Mouse (Mus musculus) hindbrain, embryonic 16.5 days (tissue): ENCODE measurements around the gene Prex1. TPM values are rescaled to one million over a fixed set of nuclear protein-coding genes. Genes with fewer than 3 reads are reported as not detected.

Experiments used
- ATAC-seq: fragments of 200-750 bp; cut with Nextera tagmentation; 2 replicates; pipeline ENCODE4 v1.8.0; 2017; ENCODE audit warnings: moderate TSS enrichment, moderate library complexity
- H3K27ac ChIP-seq: fragments of 300-500 bp; sonication (generic); 2 replicates; pipeline ENCODE4 v1.5.1; 2014; ENCODE audit warnings: low read depth, mild to moderate bottlenecking, control low read depth, low read length, moderate library complexity
- H3K27me3 ChIP-seq: fragments of 300-500 bp; sonication (generic); replicated peaks from 2 replicates; pipeline ENCODE4 v1.6.1; 2014; ENCODE audit warnings: low read length; ENCODE audit not compliant: control insufficient read depth, insufficient read depth
- H3K36me3 ChIP-seq: fragments of 300-500 bp; sonication (generic); 2 replicates; pipeline ENCODE4 v1.6.1; 2014; ENCODE audit warnings: mild to moderate bottlenecking, low read length, moderate library complexity, mixed read lengths; ENCODE audit not compliant: control insufficient read depth, insufficient read depth
- H3K4me1 ChIP-seq: fragments of 300-500 bp; sonication (generic); 2 replicates; pipeline ENCODE4 v1.6.1; 2014; ENCODE audit warnings: low read depth, low read length; ENCODE audit not compliant: control insufficient read depth, insufficient read depth
- H3K4me2 ChIP-seq: fragments of 300-500 bp; sonication (generic); 2 replicates; pipeline ENCODE4 v1.6.1; 2014; ENCODE audit warnings: mild to moderate bottlenecking, low read length, control low read depth, moderate library complexity
- H3K4me3 ChIP-seq: fragments of 300-500 bp; sonication (generic); 2 replicates; pipeline ENCODE4 v1.5.1; 2014; ENCODE audit warnings: mild to moderate bottlenecking, low read length, control low read depth, moderate library complexity
- H3K9ac ChIP-seq: fragments of 300-500 bp; sonication (generic); 2 replicates; pipeline ENCODE4 v1.6.1; 2014; ENCODE audit warnings: low read depth, mild to moderate bottlenecking, control low read depth, low read length, moderate library complexity
- H3K9me3 ChIP-seq: fragments of 300-500 bp; sonication (generic); 2 replicates; pipeline ENCODE4 v1.6.1; 2014; ENCODE audit warnings: mild to moderate bottlenecking, low read length, moderate library complexity; ENCODE audit not compliant: control insufficient read depth
- WGBS: fragments of 180-500 bp; shearing (Covaris S2); extraction: QIAGEN DNeasy Blood & Tissue Kit; methylation state at CpG from one replicate; pipeline ENCODE4 v1.1.7; 2014; 5-methylcytosine and 5-hydroxymethylcytosine counted together
- polyA plus RNA-seq: library from polyadenylated mRNA; unstranded; fragments of >200 nt; fragmentation: Nextera tagmentation; extraction: Ambion mirVana; gene quantifications from 2 replicates; pipeline ENCODE4 v1.2.1, GENCODE M21; 2015

Gene Prex1
- polyA plus RNA-seq, 1 experiment from 2014 or later, result 27.3 TPM

DNA sequence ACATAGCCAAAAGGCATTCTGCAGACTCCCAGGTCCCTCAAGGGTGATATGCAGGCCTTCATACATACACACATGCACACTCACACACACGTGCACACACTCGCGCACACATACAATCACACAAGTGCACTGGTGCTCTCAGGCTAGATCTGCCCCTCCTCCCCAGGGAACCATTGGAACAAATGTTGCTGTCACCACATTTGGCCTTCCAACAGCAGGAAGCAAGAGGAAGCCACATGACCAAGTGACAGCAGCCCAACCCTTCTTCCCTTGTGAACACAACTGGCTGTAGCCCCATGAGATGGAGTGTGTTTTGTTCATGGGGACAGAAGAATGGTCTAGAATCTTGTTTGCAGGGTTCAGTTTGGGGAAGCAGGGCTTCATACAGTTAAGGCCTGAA is 176.7 kb downstream of the Prex1 start:
- no peak overlapping the region for H3K4me2 ChIP-seq
- 86% methylated on average over 3 of the region's 3 CpGs for WGBS
- H3K9me3 ChIP-seq, result no peaks in the 10 kb centered on the region
- no peaks in the 10 kb centered on the region for H3K27me3 ChIP-seq
- peaks cover 10% of the 10 kb centered on the region for H3K4me1 ChIP-seq
- H3K9ac ChIP-seq, result no peak overlapping the region
- no peak overlapping the region for H3K27ac ChIP-seq
- H3K36me3 ChIP-seq, result no peaks in the 10 kb centered on the region
- no peak for ATAC-seq
- H3K4me3 ChIP-seq, result no peak overlapping the region

DNA sequence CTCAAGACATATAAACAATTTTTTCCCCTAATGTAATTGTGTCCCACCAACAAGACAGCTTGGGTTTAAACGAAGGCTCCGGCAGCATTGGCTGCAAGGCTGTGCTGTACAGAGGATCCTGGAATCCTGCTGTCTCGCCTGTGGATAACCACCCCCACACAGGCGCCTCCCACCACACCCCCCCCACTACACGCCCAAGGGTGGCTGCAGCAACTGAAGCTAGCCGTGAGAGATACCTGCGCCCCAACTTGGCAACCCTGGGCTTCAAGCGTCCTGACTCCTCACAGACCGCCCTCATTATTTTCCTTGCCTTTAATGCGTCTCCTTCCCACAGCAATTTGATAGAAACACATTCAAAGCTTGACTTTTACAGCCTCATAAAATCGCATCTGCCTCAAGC is 178.1 kb downstream of the Prex1 start:
- Histone ChIP-seq H3K9me3 (no peaks in the 10 kb centered on the region), H3K4me1 (no peaks in the 10 kb centered on the region), H3K27ac (no peak overlapping the region), H3K4me3 (no peak overlapping the region), H3K9ac (no peak overlapping the region), H3K27me3 (no peaks in the 10 kb centered on the region), H3K4me2 (no peak overlapping the region), H3K36me3 (no peaks in the 10 kb centered on the region)
- ATAC-seq, result no peak
- WGBS, result 88% methylated on average over 11 of the region's 11 CpGs

DNA sequence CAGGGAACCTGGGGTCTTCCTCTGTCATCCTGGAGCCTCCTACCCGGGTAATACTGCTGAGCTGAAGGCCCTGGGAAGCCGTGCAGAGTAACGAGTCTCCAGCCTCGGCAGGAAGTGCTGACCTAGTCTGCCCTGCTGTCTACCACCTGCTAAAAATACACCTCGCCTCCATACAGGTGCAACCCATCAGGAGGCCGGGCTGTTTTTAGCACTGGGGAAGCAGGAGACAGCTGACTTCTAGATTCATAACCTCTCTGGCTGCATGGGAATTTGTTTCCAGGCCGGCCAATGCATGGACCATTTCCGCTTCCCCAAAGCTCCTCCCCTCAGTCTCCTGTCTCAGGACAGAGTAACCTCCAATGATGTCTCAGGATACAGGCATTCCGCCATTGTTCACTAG is 187.4 kb downstream of the Prex1 start:
- peaks cover 11% of the 10 kb centered on the region for H3K4me1 ChIP-seq
- no peak overlapping the region for H3K27ac ChIP-seq
- H3K4me3 ChIP-seq, result no peak overlapping the region
- no peak for ATAC-seq
- H3K9ac ChIP-seq, result no peak overlapping the region
- no peaks in the 10 kb centered on the region; the same call in 1 of the 2 replicates for H3K27me3 ChIP-seq
- no peak overlapping the region for H3K4me2 ChIP-seq
- H3K36me3 ChIP-seq, result no peaks in the 10 kb centered on the region
- 77% methylated on average over 9 of the region's 9 CpGs for WGBS
- peaks cover 2% of the 10 kb centered on the region; the same call in 1 of the 2 replicates for H3K9me3 ChIP-seq

DNA sequence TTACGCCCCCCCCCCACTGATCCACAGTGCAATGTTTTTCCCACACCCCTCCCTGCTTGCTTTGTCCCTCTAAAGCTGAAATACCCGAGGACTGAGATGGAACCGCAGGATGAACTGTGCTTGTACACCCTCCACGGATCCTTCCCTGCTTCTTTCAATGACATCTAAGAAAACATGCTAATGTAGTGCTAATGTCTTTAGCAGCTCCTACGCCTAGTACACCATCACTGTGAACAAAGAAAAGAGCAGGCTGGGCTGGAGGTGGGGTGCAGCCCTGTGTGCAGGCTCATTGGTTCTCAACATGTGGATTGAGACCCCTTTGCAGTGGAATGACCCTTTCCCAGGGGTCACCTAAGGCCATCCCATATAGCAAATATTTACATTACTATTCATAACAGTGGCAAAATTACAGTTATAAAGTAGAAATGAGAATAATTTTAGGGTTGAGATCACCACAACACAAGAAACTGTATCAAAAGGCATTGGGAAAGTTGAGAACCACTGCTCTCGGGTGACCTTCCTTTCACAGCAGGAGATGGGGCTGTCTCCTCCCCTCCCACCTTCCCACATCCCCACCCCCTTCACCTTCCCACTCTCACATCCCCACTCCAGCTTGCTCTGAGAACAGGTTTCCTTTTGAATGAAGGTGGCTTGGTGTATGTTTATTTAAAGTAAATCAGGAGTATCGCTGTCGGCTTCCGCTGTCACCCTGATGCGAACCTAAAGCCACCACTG is 190.3 kb downstream of the Prex1 start:
- Histone ChIP-seq H3K4me3 (no peak overlapping the region), H3K27ac (peak overlapping the region; percentile 26; the same call in 1 of the 2 replicates), H3K27me3 (no peaks in the 10 kb centered on the region; the same call in none of the 2 replicates), H3K9ac (no peak overlapping the region), H3K4me1 (peaks cover 13% of the 10 kb centered on the region), H3K4me2 (no peak overlapping the region), H3K36me3 (no peaks in the 10 kb centered on the region), H3K9me3 (peaks cover 3% of the 10 kb centered on the region)
- ATAC-seq, result no peak
- 69% methylated on average over 10 of the region's 10 CpGs for WGBS

DNA sequence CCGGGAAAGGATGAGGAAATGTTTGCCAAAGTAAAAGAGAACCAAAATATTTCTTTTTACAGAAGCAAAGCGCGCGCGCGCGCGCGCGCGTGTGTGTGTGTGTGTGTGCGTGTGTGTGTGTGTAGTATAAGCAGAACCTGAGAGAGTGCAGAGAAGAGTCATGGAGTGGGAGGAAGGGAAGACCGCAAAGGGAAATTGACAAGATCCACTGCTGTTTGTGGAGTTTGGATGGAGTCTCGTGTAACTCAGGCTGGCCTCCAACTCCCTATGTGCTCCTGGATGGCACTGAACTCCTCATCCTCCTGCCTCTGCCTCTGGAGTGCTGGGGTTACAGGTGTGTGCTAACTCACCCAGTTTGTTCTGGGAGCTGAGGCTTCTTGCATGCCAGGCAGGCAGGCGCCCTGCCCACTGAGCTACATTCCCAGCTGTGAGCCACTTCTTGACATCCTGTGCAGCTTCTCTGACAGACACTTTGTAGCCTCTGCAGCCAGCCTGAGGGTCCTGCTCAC is 191.0 kb downstream of the Prex1 start:
- Histone ChIP-seq H3K27ac (no peak overlapping the region), H3K4me3 (no peak overlapping the region), H3K9ac (no peak overlapping the region), H3K9me3 (peaks cover 3% of the 10 kb centered on the region), H3K27me3 (no peaks in the 10 kb centered on the region; the same call in 1 of the 2 replicates), H3K36me3 (no peaks in the 10 kb centered on the region), H3K4me2 (no peak overlapping the region), H3K4me1 (peaks cover 15% of the 10 kb centered on the region)
- 77% methylated on average over 15 of the region's 15 CpGs for WGBS
- ATAC-seq, result no peak

DNA sequence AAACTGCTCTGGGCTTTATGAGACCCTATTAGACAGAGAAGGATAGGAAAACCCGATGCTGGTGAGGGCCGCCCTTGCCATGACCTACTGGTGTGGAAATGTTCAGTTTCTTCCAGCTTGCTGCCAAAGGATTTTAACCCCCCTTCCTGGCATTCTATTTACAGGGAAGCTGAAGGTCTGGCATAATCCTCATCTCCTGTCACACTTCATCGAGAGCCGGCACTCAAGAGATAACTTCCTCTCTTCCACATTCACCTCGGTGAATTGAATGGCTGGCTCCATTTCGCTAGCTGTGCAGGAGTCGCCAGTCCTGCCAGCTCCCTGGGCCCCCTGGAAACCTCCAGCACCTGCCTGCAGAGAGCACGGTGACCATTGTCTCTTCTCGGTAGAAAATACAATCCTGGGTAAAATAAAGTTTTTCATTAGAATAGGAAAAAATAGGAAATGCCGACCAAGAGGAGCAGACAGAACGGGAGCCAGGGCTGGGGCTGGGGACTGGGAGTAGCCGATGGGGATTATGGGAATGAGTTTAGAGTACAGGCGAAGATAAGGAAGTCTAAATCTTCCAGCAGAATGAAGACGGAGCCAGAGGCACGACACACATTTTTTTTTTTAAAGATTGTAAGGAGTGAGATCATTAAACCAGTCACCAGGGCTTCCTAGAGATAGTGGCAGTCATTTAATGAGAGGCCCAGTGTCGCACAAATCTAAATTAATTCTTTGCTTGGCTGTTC is 191.6 kb downstream of the Prex1 start:
- Histone ChIP-seq H3K9me3 (peaks cover 3% of the 10 kb centered on the region), H3K27ac (peak overlapping the region; percentile 40; the same call in 1 of the 2 replicates), H3K9ac (no peak overlapping the region), H3K4me1 (peaks cover 18% of the 10 kb centered on the region), H3K36me3 (no peaks in the 10 kb centered on the region), H3K4me2 (no peak overlapping the region), H3K4me3 (no peak overlapping the region), H3K27me3 (no peaks in the 10 kb centered on the region; the same call in 1 of the 2 replicates)
- 32% methylated on average over 16 of the region's 16 CpGs for WGBS
- ATAC-seq, result no peak

DNA sequence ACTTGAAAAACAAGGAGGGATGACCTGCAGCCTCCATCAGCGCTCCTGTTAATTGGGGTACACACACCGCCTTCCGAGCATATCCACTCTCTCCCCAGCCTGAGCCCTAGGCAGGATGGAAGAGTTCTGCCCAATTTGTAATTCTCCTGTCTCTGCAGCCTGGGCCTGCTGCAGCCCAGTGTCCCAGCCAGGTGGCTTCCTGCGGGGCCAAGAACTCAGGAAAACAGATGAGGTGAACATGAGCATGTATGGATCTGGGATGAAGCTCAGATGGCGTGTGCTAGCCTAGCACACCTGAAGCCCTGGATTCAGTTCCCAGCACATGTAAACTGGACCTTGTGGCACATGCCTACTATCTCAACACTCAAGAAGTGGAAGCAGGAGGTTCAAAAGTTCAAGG is 192.2 kb downstream of the Prex1 start:
- Histone ChIP-seq H3K9me3 (peaks cover 3% of the 10 kb centered on the region), H3K9ac (no peak overlapping the region), H3K27ac (no peak overlapping the region), H3K4me2 (no peak overlapping the region), H3K4me3 (no peak overlapping the region), H3K4me1 (peaks cover 20% of the 10 kb centered on the region), H3K36me3 (no peaks in the 10 kb centered on the region), H3K27me3 (no peaks in the 10 kb centered on the region; the same call in 1 of the 2 replicates)
- ATAC-seq, result no peak
- WGBS, result 94% methylated on average over 5 of the region's 5 CpGs

DNA sequence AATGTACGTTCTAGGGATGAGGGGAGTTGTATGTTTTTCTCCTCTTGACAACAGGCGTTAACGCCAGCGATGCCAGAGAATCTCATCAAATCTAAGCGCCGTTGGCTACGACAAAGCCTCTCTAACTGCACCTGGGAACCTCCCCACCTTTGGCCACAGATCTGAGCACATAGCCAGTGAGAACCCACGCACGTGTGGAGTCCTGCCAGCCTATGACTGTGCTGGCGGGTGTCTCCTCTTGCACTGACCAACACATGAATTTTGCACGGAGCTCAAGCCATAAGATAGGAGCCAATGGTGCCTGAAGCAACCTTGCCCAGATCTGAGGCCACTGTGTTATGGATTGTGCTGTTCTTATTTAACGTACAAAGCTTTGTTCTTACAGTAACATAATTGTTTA is 193.1 kb downstream of the Prex1 start:
- Histone ChIP-seq H3K4me2 (no peak overlapping the region), H3K9me3 (peaks cover 3% of the 10 kb centered on the region), H3K4me1 (peaks cover 20% of the 10 kb centered on the region), H3K36me3 (no peaks in the 10 kb centered on the region), H3K27me3 (no peaks in the 10 kb centered on the region; the same call in 1 of the 2 replicates), H3K4me3 (no peak overlapping the region), H3K27ac (no peak overlapping the region), H3K9ac (no peak overlapping the region)
- 87% methylated on average over 12 of the region's 12 CpGs for WGBS
- no peak for ATAC-seq
